Mouse (Mus musculus) thymus, adult 2 months (tissue): ENCODE results near the gene Stx5a.

Experiments used
- CTCF ChIP-seq: fragments of 200-500 bp; IDR thresholded peaks from 2 replicates; pipeline ENCODE4 v1.5.1; 2012; ENCODE audit warnings: mild to moderate bottlenecking, control low read depth, low read length, moderate library complexity, borderline replicate concordance; ENCODE audit not compliant: control insufficient read depth, poor library complexity, insufficient read depth; ENCODE audit errors: extremely low read depth
- POLR2A ChIP-seq: fragments of 200-500 bp; IDR thresholded peaks from 2 replicates; pipeline ENCODE4 v1.6.1; 2012; ENCODE audit warnings: mild to moderate bottlenecking, low read length, control low read depth, moderate library complexity; ENCODE audit not compliant: control insufficient read depth, poor library complexity, insufficient read depth; ENCODE audit errors: extremely low read depth

DNA sequence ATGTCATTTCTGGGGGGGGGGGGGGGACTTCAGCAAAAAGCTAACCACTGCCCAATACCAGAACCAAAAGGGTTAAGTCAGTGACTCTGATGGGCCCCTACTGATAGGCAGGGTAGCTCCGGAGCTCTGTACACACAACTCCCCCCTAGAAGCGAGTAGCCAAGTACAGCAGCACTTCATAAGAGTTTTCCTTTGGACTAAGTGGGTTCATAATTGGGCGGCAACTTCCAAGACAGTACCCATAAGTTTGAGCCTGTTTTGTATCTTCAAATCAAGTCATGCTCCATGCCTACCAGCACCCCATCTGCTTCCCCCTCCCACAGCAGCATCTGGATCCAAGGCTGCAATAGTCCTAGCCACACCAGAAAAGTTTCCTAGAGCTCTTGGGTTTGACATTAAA, 14.4 kb downstream of the Stx5a start:
- TF ChIP-seq POLR2A, result no peak
- no peak for TF ChIP-seq CTCF
